ENCODE assay signal across 25 mouse cellular contexts in genomic region chr9:103208802-103209423, GRCm38 (mm10). TPM values are rescaled to one million over a fixed set of nuclear protein-coding genes. Genes with fewer than 3 reads are reported as not detected.
DNase-seq lines count a peak whose midpoint lies in the region; ATAC-seq lines count a peak whose summit lies in the region.
"Had no signal": no experiment of that assay in that cellular context is flagged by ENCODE, and none has a peak within 500 bp of the region (broad histone marks: within the 10 kb centered on the region; RNA-seq: fewer than 3 reads in every experiment).

No protein-coding gene starts in this region.

- no peaks in the 10 kb centered on the region for H3K9me3 ChIP-seq in hindbrain, embryonic 11.5 days (ENCODE audit: control insufficient read depth, low read length)
- no peaks in the 10 kb centered on the region for H3K9me3 ChIP-seq in hindbrain, embryonic 16.5 days (ENCODE audit: control insufficient read depth, low read length)
- H3K9me3 ChIP-seq in neural tube, embryonic 11.5 days (ENCODE audit: control insufficient read depth, low read length) = no peaks in the 10 kb centered on the region
- H3K9me3 ChIP-seq in forebrain, embryonic 10.5 days = no peaks in the 10 kb centered on the region
- H3K9me3 ChIP-seq: embryonic facial prominence, embryonic 13.5 days; lung, embryonic 15.5 days; midbrain, embryonic 13.5 days had no signal

- no peaks in the 10 kb centered on the region for H3K36me3 ChIP-seq in hindbrain, embryonic 11.5 days (ENCODE audit: control insufficient read depth, insufficient read depth, low read length)
- no peaks in the 10 kb centered on the region for H3K36me3 ChIP-seq in hindbrain, embryonic 16.5 days (ENCODE audit: control insufficient read depth, insufficient read depth, low read length)
- no peaks in the 10 kb centered on the region for H3K36me3 ChIP-seq in neural tube, embryonic 11.5 days (ENCODE audit: control insufficient read depth, insufficient read depth, low read length)
- no peaks in the 10 kb centered on the region for H3K36me3 ChIP-seq in forebrain, embryonic 10.5 days (replicated peaks)
- H3K36me3 ChIP-seq: embryonic facial prominence, embryonic 13.5 days; lung, embryonic 15.5 days; midbrain, embryonic 13.5 days had no signal

- no peak overlapping the region for H3K4me2 ChIP-seq in hindbrain, embryonic 11.5 days (replicated peaks; ENCODE audit: low read depth, low read length)
- H3K4me2 ChIP-seq in hindbrain, embryonic 16.5 days (ENCODE audit: low read length) = no peak overlapping the region
- H3K4me2 ChIP-seq in neural tube, embryonic 11.5 days (ENCODE audit: low read depth) = no peak overlapping the region

- peak; percentile 54; the same call in 1 of the 2 replicates for ATAC-seq in hindbrain, embryonic 11.5 days (ENCODE audit: low FRiP score)
- ATAC-seq in hindbrain, embryonic 16.5 days = no peak
- peak; percentile 95 for ATAC-seq in neural tube, embryonic 11.5 days (ENCODE audit: insufficient read depth, low FRiP score, low TSS enrichment)
- ATAC-seq: intestine, embryonic 16.5 days; midbrain, embryonic 13.5 days had no signal

- DNase-seq in hindbrain, embryonic 11.5 days (ENCODE audit: low spot score) = no peak
- DNase-seq in neural tube, embryonic 11.5 days (ENCODE audit: low spot score) = peak; percentile 45
- no peak for DNase-seq in neural tube, embryonic 10.5 days (ENCODE audit: extremely low spot score, low spot score)
- peak; percentile 51 for DNase-seq in mesoderm, embryonic 11.5 days (ENCODE audit: low read depth, low spot score)
- DNase-seq in kidney, adult 8-10 months = no peak
- no peak for DNase-seq in forebrain, embryonic 10.5 days (ENCODE audit: extremely low spot score, low spot score)
- DNase-seq: adrenal gland, postnatal 25 days; cerebellum, adult 18-20 months; cerebellum, postnatal 10 days; gastrocnemius, postnatal 14 days; kidney, adult 9 months; kidney, postnatal 14 days; layer of hippocampus, adult 9-11 months; lung, postnatal 36 days; retina, postnatal 1 day; right cerebral cortex, postnatal 14 days; thymus, postnatal 14 days had no signal

- H3K27me3 ChIP-seq in hindbrain, embryonic 11.5 days (ENCODE audit: control insufficient read depth, insufficient read depth, low read length) = no peaks in the 10 kb centered on the region
- no peaks in the 10 kb centered on the region for H3K27me3 ChIP-seq in hindbrain, embryonic 16.5 days (replicated peaks; ENCODE audit: control insufficient read depth, insufficient read depth, low read length)
- H3K27me3 ChIP-seq in neural tube, embryonic 11.5 days (ENCODE audit: control insufficient read depth, insufficient read depth, low read length) = no peaks in the 10 kb centered on the region
- no peaks in the 10 kb centered on the region; the same call in 1 of the 2 replicates for H3K27me3 ChIP-seq in forebrain, embryonic 10.5 days (ENCODE audit: poor library complexity, severe bottlenecking)
- H3K27me3 ChIP-seq: embryonic facial prominence, embryonic 13.5 days; lung, embryonic 15.5 days; midbrain, embryonic 13.5 days had no signal

- H3K4me3 ChIP-seq in hindbrain, embryonic 11.5 days (ENCODE audit: low read depth, low read length) = no peak overlapping the region
- H3K4me3 ChIP-seq in hindbrain, embryonic 16.5 days (ENCODE audit: low read length) = no peak overlapping the region
- no peak overlapping the region for H3K4me3 ChIP-seq in neural tube, embryonic 11.5 days (ENCODE audit: low read depth, low read length)
- H3K4me3 ChIP-seq in forebrain, embryonic 10.5 days = no peak overlapping the region
- H3K4me3 ChIP-seq: midbrain, embryonic 13.5 days had no signal

- H3K27ac ChIP-seq in hindbrain, embryonic 11.5 days (ENCODE audit: low read depth, low read length) = no peak overlapping the region
- H3K27ac ChIP-seq in hindbrain, embryonic 16.5 days (ENCODE audit: low read depth, low read length) = no peak overlapping the region
- H3K27ac ChIP-seq in neural tube, embryonic 11.5 days (ENCODE audit: low read depth, low read length) = no peak overlapping the region
- no peak overlapping the region for H3K27ac ChIP-seq in forebrain, embryonic 10.5 days
- H3K27ac ChIP-seq: embryonic facial prominence, embryonic 13.5 days; lung, embryonic 15.5 days; midbrain, embryonic 13.5 days had no signal

- H3K4me1 ChIP-seq in hindbrain, embryonic 11.5 days (replicated peaks; ENCODE audit: control insufficient read depth, insufficient read depth, low read length) = no peaks in the 10 kb centered on the region
- H3K4me1 ChIP-seq in hindbrain, embryonic 16.5 days (ENCODE audit: control insufficient read depth, insufficient read depth, low read depth, low read length) = no peaks in the 10 kb centered on the region
- no peaks in the 10 kb centered on the region for H3K4me1 ChIP-seq in neural tube, embryonic 11.5 days (ENCODE audit: control insufficient read depth, insufficient read depth, low read length)
- H3K4me1 ChIP-seq in forebrain, embryonic 10.5 days = peaks cover 11% of the 10 kb centered on the region
- H3K4me1 ChIP-seq: embryonic facial prominence, embryonic 13.5 days had no signal

- 59% methylated on average over 6 of the region's 6 CpGs for WGBS in hindbrain, embryonic 11.5 days
- WGBS in hindbrain, embryonic 16.5 days = 46% methylated on average over 6 of the region's 6 CpGs
- 45% methylated on average over 6 of the region's 6 CpGs for WGBS in neural tube, embryonic 11.5 days
- 58% methylated on average over 6 of the region's 6 CpGs for WGBS in forebrain, embryonic 10.5 days

- H3K9ac ChIP-seq in hindbrain, embryonic 11.5 days (ENCODE audit: low read depth, low read length) = no peak overlapping the region
- H3K9ac ChIP-seq in hindbrain, embryonic 16.5 days (ENCODE audit: low read depth, low read length) = no peak overlapping the region
- no peak overlapping the region for H3K9ac ChIP-seq in neural tube, embryonic 11.5 days (ENCODE audit: low read length)
- H3K9ac ChIP-seq: embryonic facial prominence, embryonic 13.5 days; lung, embryonic 15.5 days; midbrain, embryonic 13.5 days had no signal

RNA-seq across cellular contexts. Expression of gene Srprb, which starts 7.0 kb away (rescaled TPM):
- 55.0 and 59.4 TPM in 2 replicates for polyA plus RNA-seq in hindbrain, embryonic 11.5 days (2014; fragmentation: Nextera tagmentation; extraction: Ambion mirVana)
- polyA plus RNA-seq in hindbrain, embryonic 16.5 days (2015; fragmentation: Nextera tagmentation; extraction: Ambion mirVana) = 63.8 and 67.7 TPM in 2 replicates
- 64.5 and 71.8 TPM in 2 replicates for polyA plus RNA-seq in neural tube, embryonic 11.5 days (2014; fragmentation: Nextera tagmentation; extraction: Ambion mirVana)
- polyA plus RNA-seq in forebrain, embryonic 10.5 days (2016; fragmentation: Nextera tagmentation; extraction: Ambion mirVana) = 62.1 and 66.9 TPM in 2 replicates

RNA-seq across cellular contexts. Expression of gene Gm20425, which starts 21.2 kb away (rescaled TPM):
- polyA plus RNA-seq in hindbrain, embryonic 11.5 days (2014; fragmentation: Nextera tagmentation; extraction: Ambion mirVana) = 0.21 and 1.6 TPM in 2 replicates
- not detected in 2 replicates for polyA plus RNA-seq in hindbrain, embryonic 16.5 days (2015; fragmentation: Nextera tagmentation; extraction: Ambion mirVana)
- 1.7 TPM in 1 of 2 replicates, not detected in the other for polyA plus RNA-seq in neural tube, embryonic 11.5 days (2014; fragmentation: Nextera tagmentation; extraction: Ambion mirVana)
- not detected in 2 replicates for polyA plus RNA-seq in forebrain, embryonic 10.5 days (2016; fragmentation: Nextera tagmentation; extraction: Ambion mirVana)
- polyA plus RNA-seq: heart, embryonic 14.5 days; intestine, embryonic 16.5 days; limb, embryonic 11.5 days; liver, embryonic 11.5 days; midbrain, embryonic 13.5 days had no signal

RNA-seq across cellular contexts. Expression of gene Trf, which starts 21.3 kb away (rescaled TPM):
- polyA plus RNA-seq in hindbrain, embryonic 11.5 days (2014; fragmentation: Nextera tagmentation; extraction: Ambion mirVana) = 20.8 and 25.8 TPM in 2 replicates
- 40.0 and 41.2 TPM in 2 replicates for polyA plus RNA-seq in hindbrain, embryonic 16.5 days (2015; fragmentation: Nextera tagmentation; extraction: Ambion mirVana)
- 22.4 and 28.5 TPM in 2 replicates for polyA plus RNA-seq in neural tube, embryonic 11.5 days (2014; fragmentation: Nextera tagmentation; extraction: Ambion mirVana)
- polyA plus RNA-seq in forebrain, embryonic 10.5 days (2016; fragmentation: Nextera tagmentation; extraction: Ambion mirVana) = 11.9 and 14.2 TPM in 2 replicates

Comparison
In these comparisons a context has a peak if more than half of its experiments do, and no peak if none do; other contexts are left out.
1. DNase-seq: peak in neural tube, embryonic 11.5 days (single experiment) and mesoderm, embryonic 11.5 days (single experiment); none in hindbrain, embryonic 11.5 days (single experiment), neural tube, embryonic 10.5 days (single experiment), kidney, adult 8-10 months (0 of 2) and forebrain, embryonic 10.5 days (single experiment).